Mouse (Mus musculus) limb, embryonic 15.5 days (tissue): ENCODE measurements at regions not wholly inside any gene's neighbourhood (a gene's known extent, or its start where the extent isn't known, plus 50 kb on each side); places are given as distances from the start of the nearest gene placed in this dataset.

Source experiments
- ATAC-seq: fragments of 200-750 bp; cut with Nextera tagmentation; 2 replicates; pipeline ENCODE4 v1.8.0; 2017; ENCODE audit warnings: low read depth, moderate TSS enrichment; ENCODE audit not compliant: insufficient number of reproducible peaks, low FRiP score, low TSS enrichment
- H3K27ac ChIP-seq: fragments of 300-500 bp; sonication (generic); 2 replicates; pipeline ENCODE4 v1.5.1; 2015; ENCODE audit warnings: moderate library complexity, mild to moderate bottlenecking, inconsistent platforms
- H3K27me3 ChIP-seq: fragments of 300-500 bp; sonication (generic); 2 replicates; pipeline ENCODE4 v1.6.1; 2015; ENCODE audit warnings: inconsistent platforms
- H3K36me3 ChIP-seq: fragments of 300-500 bp; sonication (generic); 2 replicates; pipeline ENCODE4 v1.6.1; 2015; ENCODE audit warnings: inconsistent platforms
- H3K4me1 ChIP-seq: fragments of 300-500 bp; sonication (generic); 2 replicates; pipeline ENCODE4 v1.6.1; 2015; ENCODE audit warnings: inconsistent platforms
- H3K4me2 ChIP-seq: fragments of 300-500 bp; sonication (generic); 2 replicates; pipeline ENCODE4 v1.6.1; 2015; ENCODE audit warnings: mild to moderate bottlenecking, inconsistent platforms
- H3K4me3 ChIP-seq: fragments of 300-500 bp; sonication (generic); 2 replicates; pipeline ENCODE4 v1.5.1; 2015; ENCODE audit warnings: mild to moderate bottlenecking, inconsistent platforms
- H3K9ac ChIP-seq: fragments of 300-500 bp; sonication (generic); 2 replicates; pipeline ENCODE4 v1.6.1; 2015; ENCODE audit warnings: inconsistent platforms
- H3K9me3 ChIP-seq: fragments of 300-500 bp; sonication (generic); 2 replicates; pipeline ENCODE4 v1.6.1; 2016; ENCODE audit warnings: inconsistent platforms
- WGBS: fragments of 180-500 bp; shearing (Covaris S2); methylation state at CpG from one replicate; pipeline ENCODE4 v1.1.7; 2015; 5-methylcytosine and 5-hydroxymethylcytosine counted together

DNA sequence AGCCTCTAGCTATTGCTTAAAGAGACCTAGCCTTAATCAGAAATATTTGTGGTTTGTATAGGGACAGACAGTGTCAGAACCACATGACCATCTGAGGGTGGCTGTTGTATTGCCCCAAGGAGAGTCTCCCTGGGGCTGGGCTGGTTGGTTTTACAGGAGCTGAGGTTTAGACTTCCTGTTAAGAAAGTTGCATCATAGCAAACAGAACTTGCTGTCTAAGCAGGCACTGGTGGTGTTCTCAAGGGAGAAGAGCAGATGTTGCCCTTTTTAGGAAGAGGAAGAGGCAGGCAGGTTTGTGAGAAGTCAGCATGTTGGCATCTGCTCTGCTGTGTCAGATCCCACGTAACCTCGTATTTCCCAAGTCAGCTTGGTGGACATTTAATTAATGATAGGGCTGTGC is 52.7 kb upstream of the Tut7 start:
- Histone ChIP-seq H3K4me3 (no peak overlapping the region), H3K4me2 (no peak overlapping the region), H3K9ac (no peak overlapping the region), H3K4me1 (peaks cover 28% of the 10 kb centered on the region), H3K27ac (peak overlapping the region; percentile 58), H3K36me3 (no peaks in the 10 kb centered on the region), H3K9me3 (no peaks in the 10 kb centered on the region), H3K27me3 (no peaks in the 10 kb centered on the region)
- no peak for ATAC-seq
- 17% methylated on average over 2 of the region's 2 CpGs for WGBS

- no peaks in the 10 kb centered on the region for H3K36me3 ChIP-seq
- no peak overlapping the region for H3K9ac ChIP-seq
- no peaks in the 10 kb centered on the region for H3K9me3 ChIP-seq
- ATAC-seq = no peak
- WGBS = 48% methylated on average over 7 of the region's 7 CpGs
- H3K27me3 ChIP-seq = no peaks in the 10 kb centered on the region
- H3K4me1 ChIP-seq = peaks cover 21% of the 10 kb centered on the region; the same call in 1 of the 2 replicates
- no peak overlapping the region for H3K4me3 ChIP-seq
- H3K4me2 ChIP-seq = no peak overlapping the region
- peak overlapping the region; percentile 58 for H3K27ac ChIP-seq
These were observed 51.4 kb upstream of the Tut7 start for GRCm38 (mm10) chr13:59874137-59874931.
